Mouse (Mus musculus): Measurements from ENCODE around the gene Cep41. TPM values are rescaled to one million over a fixed set of nuclear protein-coding genes. Genes with fewer than 3 reads are reported as not detected.

Cep41 gene
- 14.9 and 17.3 TPM in 2 replicates for polyA plus RNA-seq (2015; fragmentation: Nextera tagmentation; extraction: Ambion mirVana)

DNA sequence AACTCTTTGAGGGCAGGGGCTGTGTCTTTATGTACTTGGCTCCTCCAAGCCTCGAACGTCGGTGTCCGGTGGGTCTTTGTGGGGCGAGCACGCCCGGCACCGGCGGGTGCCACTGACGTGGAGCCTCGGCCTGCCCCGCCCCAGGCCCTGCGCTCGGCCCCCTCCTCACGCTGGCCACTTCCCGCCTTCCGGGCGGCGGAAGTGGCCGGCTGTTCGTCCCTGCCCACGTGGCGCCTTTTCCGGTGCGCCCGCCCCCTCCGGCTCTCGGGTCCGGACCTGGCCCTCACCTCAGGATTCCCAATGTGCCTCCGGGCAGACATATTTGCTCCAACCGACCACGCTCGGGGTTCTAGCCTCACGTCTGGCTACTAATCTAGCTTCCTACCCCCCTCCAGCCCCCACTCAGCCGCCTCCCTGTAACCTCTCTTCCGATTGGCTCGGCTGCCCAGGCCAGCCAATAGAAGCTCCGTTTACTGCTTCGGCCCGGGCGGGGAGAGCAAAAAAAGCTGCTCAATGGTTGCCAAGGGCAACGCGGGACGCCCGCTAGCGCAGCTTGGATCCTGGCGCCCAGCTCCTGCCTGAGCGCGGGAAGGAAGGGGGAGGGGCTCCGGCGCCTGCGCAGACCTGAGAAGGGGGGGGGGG lies at the start of gene Cep41:
Gene Cep41, minus strand, starts transcription at position 400 of the 642 bp plus-strand sequence.
- H3K9me3 ChIP-seq = no peaks in the 10 kb centered on the region
- under 1% methylated on average over 52 of the region's 52 CpGs for WGBS
- peak within 1 kb of the TSS; percentile 67 for H3K4me3 ChIP-seq
- H3K36me3 ChIP-seq = no peaks in the 10 kb centered on the region
- peak; percentile 98 for ATAC-seq (replicated peaks)
- peak within 1 kb of the TSS; percentile 58 for H3K9ac ChIP-seq (replicated peaks)
- peak within 1 kb of the TSS; percentile 95 for H3K27ac ChIP-seq (replicated peaks)
- H3K4me1 ChIP-seq = peaks cover 18% of the 10 kb centered on the region
- H3K4me2 ChIP-seq (replicated peaks) = peak within 1 kb of the TSS; percentile 65
- H3K27me3 ChIP-seq = no peaks in the 10 kb centered on the region

DNA sequence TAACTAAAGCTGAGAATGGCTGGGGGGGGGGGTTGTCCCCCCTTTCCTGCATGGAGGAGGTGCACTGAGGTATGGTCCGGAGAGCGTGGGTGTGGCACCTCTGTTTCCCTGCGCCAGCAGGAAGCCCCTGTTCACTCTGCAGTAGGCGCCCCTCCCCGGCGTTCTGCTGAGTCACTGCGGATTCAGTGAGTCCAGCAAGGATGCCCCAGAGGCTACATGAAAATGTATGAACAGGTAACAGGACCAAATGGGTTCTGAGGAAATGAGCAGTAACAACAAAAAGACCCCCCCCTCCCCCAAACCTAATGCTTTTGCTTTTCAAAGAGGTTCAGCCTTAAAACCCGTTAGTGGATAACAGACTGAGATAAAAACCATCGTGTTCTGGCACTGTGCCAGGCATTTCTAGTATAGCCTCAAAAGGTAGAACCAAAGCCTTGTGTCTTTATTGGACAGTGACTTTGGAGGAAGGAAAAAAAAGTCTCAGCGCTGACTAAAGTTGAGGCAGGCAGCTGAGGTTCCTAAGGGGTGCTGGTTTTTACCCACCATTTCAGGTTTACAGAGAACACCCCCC lies 45.7 kb upstream of the Cep41 start:
- 44% methylated on average over 10 of the region's 10 CpGs for WGBS
- Histone ChIP-seq H3K4me1 (peaks cover 26% of the 10 kb centered on the region), H3K27ac (replicated peaks) (0 out of 2 replicates have a peak overlapping the region, but pooled peaks have one; percentile 9), H3K27me3 (no peaks in the 10 kb centered on the region), H3K4me3 (peak overlapping the region; percentile 61), H3K9ac (replicated peaks) (peak overlapping the region; percentile 80), H3K4me2 (replicated peaks) (peak overlapping the region; percentile 66), H3K36me3 (peaks cover 21% of the 10 kb centered on the region), H3K9me3 (peaks cover 10% of the 10 kb centered on the region)
- ATAC-seq (replicated peaks) = no peak

- peak overlapping the region; percentile 66 for H3K4me2 ChIP-seq (replicated peaks)
- no peaks in the 10 kb centered on the region for H3K27me3 ChIP-seq
- peak overlapping the region; percentile 92 for H3K27ac ChIP-seq (replicated peaks)
- peaks cover 27% of the 10 kb centered on the region for H3K4me1 ChIP-seq
- WGBS = 46% methylated on average over 20 of the region's 20 CpGs
- peaks cover 13% of the 10 kb centered on the region for H3K36me3 ChIP-seq
- peak overlapping the region; percentile 61 for H3K4me3 ChIP-seq
- no peak for ATAC-seq (replicated peaks)
- peak overlapping the region; percentile 80 for H3K9ac ChIP-seq (replicated peaks)
- H3K9me3 ChIP-seq = peaks cover 10% of the 10 kb centered on the region
Measured at GRCm38 (mm10) chr6:30738464-30739006, 45.0 kb upstream of the Cep41 start.

DNA sequence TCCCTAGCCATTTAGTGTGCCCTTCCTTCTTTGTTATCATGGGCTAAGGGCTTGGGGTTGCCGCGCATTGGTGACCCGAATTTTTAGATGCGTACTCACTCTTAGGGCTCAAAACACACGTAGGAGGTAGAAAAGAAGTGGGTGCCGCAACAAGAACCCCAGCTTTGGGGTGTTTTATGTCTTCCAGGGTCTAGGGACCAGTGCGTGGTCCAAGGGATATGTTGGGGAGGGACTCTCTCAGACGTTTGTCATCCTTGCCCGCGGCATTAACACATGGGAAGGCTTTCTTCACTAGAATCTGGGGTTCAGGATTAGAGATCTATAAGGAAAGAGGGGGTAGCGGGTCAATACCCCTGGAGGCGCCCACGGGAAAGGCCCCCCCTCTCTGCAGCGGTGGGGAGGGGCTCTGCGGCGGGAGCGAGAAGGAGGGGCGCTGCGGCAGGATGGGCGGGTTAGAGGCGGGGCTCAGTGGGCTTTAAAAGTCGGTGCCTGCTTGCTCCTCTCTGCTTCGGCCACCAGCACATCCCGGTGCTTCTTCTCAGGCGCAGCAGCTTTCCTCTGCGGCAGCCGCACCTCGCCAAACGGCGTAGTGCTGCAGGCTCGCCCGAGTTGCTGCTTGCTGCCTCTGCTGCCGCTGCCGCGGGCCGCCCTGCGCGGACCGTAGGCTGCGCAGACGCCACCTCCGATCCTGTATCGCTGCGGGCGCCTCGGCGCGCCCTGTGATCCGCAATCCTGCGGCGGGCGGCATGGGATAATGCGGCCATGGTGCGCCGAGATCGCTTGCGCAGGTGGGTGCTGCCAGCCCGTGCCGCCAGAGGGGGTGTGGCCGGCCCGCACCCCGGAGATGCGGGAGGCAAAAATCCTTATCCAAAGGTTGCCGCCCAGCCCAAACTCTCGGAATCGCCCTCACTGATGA lies 44.3 kb upstream of the Cep41 start:
- WGBS = 45% methylated on average over 64 of the region's 66 CpGs
- peaks cover 33% of the 10 kb centered on the region for H3K4me1 ChIP-seq
- H3K4me2 ChIP-seq (replicated peaks) = peak overlapping the region; percentile 66
- H3K27ac ChIP-seq (replicated peaks) = peak overlapping the region; percentile 92
- H3K9me3 ChIP-seq = peaks cover 10% of the 10 kb centered on the region
- no peaks in the 10 kb centered on the region for H3K27me3 ChIP-seq
- H3K9ac ChIP-seq (replicated peaks) = peak overlapping the region; percentile 80
- ATAC-seq (replicated peaks) = peak; percentile 81
- H3K4me3 ChIP-seq = peak overlapping the region; percentile 61
- peaks cover 6% of the 10 kb centered on the region for H3K36me3 ChIP-seq

- Histone ChIP-seq H3K4me2 (replicated peaks) (peak overlapping the region; percentile 66), H3K36me3 (no peaks in the 10 kb centered on the region), H3K27ac (replicated peaks) (peak overlapping the region; percentile 92), H3K4me1 (peaks cover 33% of the 10 kb centered on the region), H3K9ac (replicated peaks) (peak overlapping the region; percentile 80), H3K4me3 (peak overlapping the region; percentile 61), H3K27me3 (no peaks in the 10 kb centered on the region), H3K9me3 (peaks cover 10% of the 10 kb centered on the region)
- ATAC-seq (replicated peaks) = peak; percentile 73
- 47% methylated on average over 29 of the region's 29 CpGs for WGBS
Measured at GRCm38 (mm10) chr6:30736864-30737547, 43.5 kb upstream of the Cep41 start.

- Histone ChIP-seq H3K36me3 (no peaks in the 10 kb centered on the region), H3K4me2 (replicated peaks) (peak overlapping the region; percentile 66), H3K4me3 (no peak overlapping the region), H3K27me3 (no peaks in the 10 kb centered on the region), H3K27ac (replicated peaks) (peak overlapping the region; percentile 92), H3K9ac (replicated peaks) (no peak overlapping the region; the same call in 1 of the 2 replicates), H3K9me3 (peaks cover 10% of the 10 kb centered on the region), H3K4me1 (peaks cover 33% of the 10 kb centered on the region)
- ATAC-seq (replicated peaks) = no peak; the same call in 1 of the 2 replicates
- 51% methylated on average over 13 of the region's 13 CpGs for WGBS
Measured at GRCm38 (mm10) chr6:30736372-30736762, 42.8 kb upstream of the Cep41 start.

GRCm38 (mm10) chr6:30735728-30736371 lies 42.3 kb upstream of the Cep41 start:
- Histone ChIP-seq H3K4me2 (replicated peaks) (peak overlapping the region; percentile 66), H3K4me3 (peak overlapping the region; percentile 21; the same call in 1 of the 2 replicates), H3K9ac (replicated peaks) (peak overlapping the region; percentile 14; the same call in 1 of the 2 replicates), H3K27ac (replicated peaks) (peak overlapping the region; percentile 92), H3K27me3 (no peaks in the 10 kb centered on the region), H3K9me3 (peaks cover 10% of the 10 kb centered on the region), H3K36me3 (no peaks in the 10 kb centered on the region), H3K4me1 (peaks cover 32% of the 10 kb centered on the region)
- ATAC-seq (replicated peaks) = no peak
- WGBS = 45% methylated on average over 15 of the region's 15 CpGs

- no peak for ATAC-seq (replicated peaks)
- H3K27ac ChIP-seq (replicated peaks) = peak overlapping the region; percentile 92
- H3K4me2 ChIP-seq (replicated peaks) = peak overlapping the region; percentile 66
- no peaks in the 10 kb centered on the region for H3K27me3 ChIP-seq
- H3K4me1 ChIP-seq = peaks cover 28% of the 10 kb centered on the region
- no peaks in the 10 kb centered on the region for H3K36me3 ChIP-seq
- WGBS = 48% methylated on average over 22 of the region's 22 CpGs
- peaks cover 10% of the 10 kb centered on the region for H3K9me3 ChIP-seq
- H3K4me3 ChIP-seq = peak overlapping the region; percentile 21
- peak overlapping the region; percentile 14 for H3K9ac ChIP-seq (replicated peaks)
Measured at GRCm38 (mm10) chr6:30734988-30735727, 41.6 kb upstream of the Cep41 start.

DNA sequence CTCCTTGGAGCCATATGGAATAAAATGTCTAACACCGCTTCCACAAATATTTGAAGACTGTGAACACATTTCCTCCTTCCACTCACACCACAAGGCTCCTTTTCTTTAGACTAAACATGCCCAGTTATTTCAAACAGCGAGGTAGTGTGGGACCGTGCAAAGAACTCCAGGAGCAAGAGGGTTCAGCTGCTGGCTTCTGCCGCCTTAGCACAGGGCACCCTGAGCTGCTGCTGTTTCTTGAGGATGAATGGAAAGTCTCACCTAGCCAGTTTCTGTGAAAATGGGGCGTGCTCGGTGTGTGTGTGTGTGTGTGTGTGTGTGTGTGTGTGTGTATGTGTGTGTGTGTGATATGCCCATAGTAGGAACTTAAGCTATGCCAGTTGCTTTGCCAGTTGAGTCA lies 40.9 kb upstream of the Cep41 start:
- Histone ChIP-seq H3K4me3 (no peak overlapping the region), H3K4me1 (peaks cover 27% of the 10 kb centered on the region), H3K9ac (replicated peaks) (no peak overlapping the region), H3K9me3 (peaks cover 10% of the 10 kb centered on the region), H3K27ac (replicated peaks) (no peak overlapping the region), H3K27me3 (no peaks in the 10 kb centered on the region), H3K4me2 (replicated peaks) (no peak overlapping the region), H3K36me3 (no peaks in the 10 kb centered on the region)
- no peak for ATAC-seq (replicated peaks)
- 48% methylated on average over 6 of the region's 6 CpGs for WGBS

- WGBS = 42% methylated on average over 18 of the region's 18 CpGs
- Histone ChIP-seq H3K36me3 (no peaks in the 10 kb centered on the region), H3K9me3 (no peaks in the 10 kb centered on the region), H3K4me3 (no peak overlapping the region), H3K4me1 (peaks cover 27% of the 10 kb centered on the region), H3K4me2 (replicated peaks) (no peak overlapping the region), H3K27me3 (no peaks in the 10 kb centered on the region), H3K27ac (replicated peaks) (no peak overlapping the region), H3K9ac (replicated peaks) (no peak overlapping the region)
- no peak for ATAC-seq (replicated peaks)
Measured at GRCm38 (mm10) chr6:30732571-30733130, 39.1 kb upstream of the Cep41 start.

Measured in forebrain, embryonic 15.5 days (tissue).